Mouse (Mus musculus): ENCODE results near the gene Zfp189.
"Not testable (repeated sequence)": the region's sequence is repeated elsewhere in the genome, so short reads cannot be mapped to it uniquely, and the experiment has no call there.

The Zfp189 gene

DNA sequence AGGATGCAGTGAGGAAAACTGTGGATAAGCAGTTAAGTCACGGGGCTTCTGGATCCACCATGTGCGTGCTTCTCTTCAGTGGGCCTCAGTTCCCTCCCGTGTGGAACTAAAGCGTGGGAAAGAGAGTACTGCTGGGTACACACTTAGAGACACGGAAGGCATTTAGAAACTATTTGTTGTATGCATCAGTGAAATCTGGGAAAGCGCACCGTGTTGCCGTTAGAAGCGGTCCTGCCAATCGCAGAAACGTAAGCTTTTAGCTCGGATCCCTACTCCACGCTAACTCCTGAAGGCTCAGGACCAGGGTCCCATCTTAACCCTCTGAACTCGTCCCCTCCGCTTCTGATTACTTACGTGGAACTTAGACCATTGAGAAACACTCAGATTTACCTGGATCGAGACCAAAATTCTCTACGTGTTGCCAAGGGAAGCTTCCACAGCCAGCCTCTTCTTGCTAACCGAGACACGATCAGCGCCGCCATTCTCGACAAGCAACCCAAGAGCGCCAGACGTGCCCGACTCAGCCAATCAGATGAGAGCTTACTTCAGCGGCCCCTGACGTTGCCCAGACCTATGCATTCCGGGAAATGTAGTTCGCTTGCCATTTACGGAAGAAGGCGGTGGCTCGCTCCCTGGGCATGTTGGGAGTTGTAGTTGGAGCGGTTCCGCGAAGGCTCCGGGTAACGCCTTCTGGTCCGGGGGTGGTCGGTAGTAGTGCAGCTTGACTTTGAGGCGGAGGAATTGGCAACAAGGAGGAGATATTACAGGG is at the start of gene Zfp189, which contains the start of gene Mrpl50:
Gene Zfp189 (plus strand): TSS at position 605 of the 769 bp plus-strand sequence.
Gene Mrpl50 (minus strand): TSS at position 522 of the 769 bp plus-strand sequence.
- DNase-seq (ENCODE audit: low spot score), result peak; percentile 93

GRCm38 (mm10) chr4:49473435-49474100 is 47.4 kb upstream of the Zfp189 start, which contains the start of gene Acnat1:
TSS of gene Acnat1 (minus strand) at chr4:49473912.
- DNase-seq (ENCODE audit: low spot score), result no peak

- no peak for DNase-seq (ENCODE audit: low spot score)
Measured at GRCm38 (mm10) chr4:49474583-49474982, 46.4 kb upstream of the Zfp189 start.

GRCm38 (mm10) chr4:49478118-49478877 is 42.7 kb upstream of the Zfp189 start:
- peak; percentile 78 for DNase-seq (ENCODE audit: low spot score)

DNA sequence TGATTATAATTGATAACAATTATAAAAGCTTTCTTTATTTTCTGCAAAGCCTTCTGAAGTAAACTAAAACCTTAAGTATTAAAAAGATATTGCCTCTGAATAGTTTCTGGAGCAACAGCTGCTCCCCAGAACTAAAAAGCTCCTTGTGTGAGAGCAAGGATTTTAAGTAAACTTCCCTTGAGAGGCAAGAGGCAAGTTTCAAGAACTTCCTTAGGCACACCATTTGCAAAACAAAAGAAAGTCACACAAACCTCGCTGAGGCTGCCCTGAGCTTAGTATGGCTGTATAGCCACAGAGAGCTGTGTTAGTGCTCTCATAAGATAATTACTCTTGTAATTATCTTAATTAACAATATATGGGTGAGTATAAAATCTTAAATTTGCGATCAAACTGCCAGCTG is 41.9 kb upstream of the Zfp189 start:
- not testable (repeated sequence) for DNase-seq (ENCODE audit: low spot score)

GRCm38 (mm10) chr4:49480104-49480760 is 40.7 kb upstream of the Zfp189 start:
- no peak for DNase-seq (ENCODE audit: low spot score)

- no peak for DNase-seq (ENCODE audit: low spot score)
Measured at GRCm38 (mm10) chr4:49480896-49481295, 40.1 kb upstream of the Zfp189 start.

- no peak for DNase-seq (ENCODE audit: low spot score)
Measured at GRCm38 (mm10) chr4:49485442-49485841, 35.5 kb upstream of the Zfp189 start.

DNA sequence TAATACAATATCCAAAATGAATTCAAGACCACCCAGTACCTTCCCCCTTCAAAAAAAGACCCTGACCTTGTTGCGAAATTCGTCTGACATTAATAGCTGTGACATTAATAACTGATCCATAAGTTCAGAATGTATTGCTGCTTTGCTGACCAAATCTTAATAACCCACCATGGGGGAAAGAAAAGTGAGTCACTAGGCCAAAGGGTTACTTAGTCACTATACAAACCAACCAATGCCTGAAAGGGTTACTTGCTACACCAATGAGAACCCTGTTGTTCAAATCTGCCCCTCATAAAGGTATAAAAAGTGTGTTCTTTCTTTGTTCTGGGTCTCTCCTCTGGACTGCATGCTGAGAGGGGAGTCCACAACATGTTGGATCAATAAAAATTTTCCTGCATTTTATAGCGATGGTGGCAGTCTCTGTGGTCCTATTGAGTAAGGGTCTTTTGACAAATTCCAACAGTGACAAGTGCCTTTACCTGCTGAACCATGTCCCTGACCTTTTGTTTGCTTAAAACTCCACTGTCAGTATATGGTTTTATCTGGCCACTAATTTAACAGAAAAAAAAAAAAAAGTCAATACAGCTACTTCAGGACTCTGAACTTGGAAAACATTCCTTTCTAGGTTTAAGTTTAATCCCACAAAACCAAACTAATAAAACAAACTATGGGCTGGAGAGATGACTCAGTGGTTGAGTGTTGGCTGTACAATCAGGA is 34.9 kb upstream of the Zfp189 start:
- not testable (repeated sequence) for DNase-seq (ENCODE audit: low spot score)

- no peak for DNase-seq (ENCODE audit: low spot score)
Measured at GRCm38 (mm10) chr4:49503563-49503962, 17.4 kb upstream of the Zfp189 start.

DNA sequence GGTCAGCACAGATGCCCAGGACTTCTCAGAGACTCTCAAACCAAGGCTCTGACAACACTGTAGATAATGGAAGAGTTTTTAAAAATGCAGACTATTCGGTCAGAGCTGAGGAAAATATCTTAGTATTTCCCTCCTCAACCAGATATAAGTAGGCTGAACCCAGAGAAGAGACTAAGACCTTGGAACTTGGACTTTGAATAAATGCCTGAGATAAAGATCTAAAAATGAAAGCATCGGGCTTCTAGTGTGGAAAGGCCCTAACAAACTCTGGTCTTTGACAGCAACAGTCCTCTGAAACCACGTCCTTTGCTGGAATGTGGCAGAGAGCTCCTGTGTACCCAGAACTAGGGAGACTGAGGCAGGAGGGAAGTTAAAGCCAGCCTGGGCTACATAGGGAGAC is 14.6 kb upstream of the Zfp189 start, which contains the start of gene Baat:
Gene Baat (minus strand): TSS at position 172 of the 400 bp plus-strand sequence.
- DNase-seq (ENCODE audit: low spot score), result no peak

- DNase-seq (ENCODE audit: low spot score), result no peak
Measured at GRCm38 (mm10) chr4:49509183-49509582, 11.8 kb upstream of the Zfp189 start.

- not testable (repeated sequence) for DNase-seq (ENCODE audit: low spot score)
Measured at GRCm38 (mm10) chr4:49510236-49510835, 10.6 kb upstream of the Zfp189 start.

DNA sequence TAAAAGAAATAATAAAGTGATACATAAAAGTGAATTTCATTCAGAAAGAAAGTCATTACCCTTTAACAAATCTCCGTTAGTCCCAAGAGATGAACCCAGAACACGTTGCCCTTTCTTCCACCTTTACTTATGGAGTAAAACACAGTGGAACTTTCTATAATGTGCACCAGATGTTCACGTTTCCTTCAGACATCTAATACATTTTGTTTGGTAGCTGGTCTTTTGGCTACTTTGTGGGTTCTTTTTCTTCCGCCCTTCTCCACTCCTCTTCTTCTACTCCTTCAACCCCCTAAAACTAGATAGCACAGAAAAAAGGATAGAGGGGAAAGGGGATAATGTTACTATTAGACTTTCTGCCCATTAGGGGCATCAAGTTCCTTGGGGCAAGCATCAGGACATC is 8.3 kb upstream of the Zfp189 start:
- no peak for DNase-seq (ENCODE audit: low spot score)

DNA sequence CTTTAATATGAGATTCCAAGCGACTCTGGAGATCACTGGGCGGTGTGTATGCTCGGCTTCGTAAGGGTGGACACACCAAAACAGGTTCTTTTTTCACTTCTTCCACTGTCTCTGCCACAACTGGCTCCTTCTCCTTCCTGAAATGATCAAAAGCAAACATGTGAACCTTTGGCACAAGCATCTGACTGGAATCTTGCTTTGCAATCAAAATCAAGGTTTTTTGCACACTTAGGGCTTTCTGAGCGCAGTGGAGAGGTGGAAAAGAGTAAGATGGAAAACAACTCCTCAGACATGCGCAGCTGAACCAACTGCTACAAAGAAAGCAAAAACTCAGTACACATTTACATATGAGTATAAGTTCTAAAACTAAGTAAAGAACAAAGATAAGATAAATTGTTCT is 6.5 kb upstream of the Zfp189 start:
- DNase-seq (ENCODE audit: low spot score), result no peak

- peak; percentile 66 for DNase-seq (ENCODE audit: low spot score)
Measured at GRCm38 (mm10) chr4:49519476-49519875, 1.5 kb upstream of the Zfp189 start.

DNA sequence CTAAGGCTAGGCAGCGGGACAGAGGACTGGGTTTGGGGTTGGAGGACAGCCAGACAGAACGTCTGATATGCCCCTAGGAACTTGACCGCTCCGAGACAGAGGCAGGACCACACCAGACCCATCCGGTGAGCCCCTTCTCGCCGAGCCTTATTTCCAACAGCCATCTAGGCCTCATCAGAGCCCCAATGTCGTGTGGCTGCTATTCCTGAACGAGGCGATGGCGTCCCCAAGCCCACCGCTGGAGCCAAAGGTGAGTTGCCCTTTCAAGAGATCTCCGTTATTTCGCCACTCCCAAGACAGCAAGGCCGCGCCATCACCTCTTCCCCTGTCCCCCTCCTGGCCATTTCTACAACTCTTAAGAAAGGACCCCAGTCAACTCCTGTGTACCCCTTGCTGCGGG is 370 bp downstream of the Zfp189 start:
- DNase-seq (ENCODE audit: low spot score), result no peak

- DNase-seq (ENCODE audit: low spot score), result no peak
Measured at GRCm38 (mm10) chr4:49522576-49522975, 1.6 kb downstream of the Zfp189 start.

DNA sequence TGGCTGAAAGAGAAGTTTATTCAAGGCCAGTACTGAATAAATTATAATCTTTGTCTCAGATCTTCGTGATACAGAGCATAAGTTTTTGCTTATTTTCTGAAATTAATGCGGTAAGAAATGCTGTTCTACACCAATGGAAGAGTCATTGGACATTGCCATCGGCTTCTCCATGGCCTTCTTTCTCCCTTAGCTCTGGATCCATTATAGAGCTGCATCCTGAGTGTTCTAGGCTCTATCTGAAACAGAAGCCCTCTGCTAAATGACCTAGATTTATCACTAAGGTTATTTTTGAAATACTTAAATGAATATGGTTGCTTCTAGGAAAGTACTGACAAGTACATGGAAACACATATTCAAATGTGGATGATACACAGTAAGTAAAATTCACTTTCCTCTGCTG is 14.1 kb downstream of the Zfp189 start:
- DNase-seq (ENCODE audit: low spot score), result no peak

- no peak for DNase-seq (ENCODE audit: low spot score)
Measured at GRCm38 (mm10) chr4:49535675-49536294, 14.8 kb downstream of the Zfp189 start.

Data from c-Kit-positive CD71-positive TER-119-positive erythroid progenitor cells, embryonic 14.5 days (primary cell).